7 mouse cellular contexts compared by ENCODE assay signal in genomic region chr13:60110079-60110846, GRCm38 (mm10).
DNase-seq lines count a peak whose midpoint lies in the region; ATAC-seq and TF ChIP-seq lines count a peak whose summit lies in the region.

No protein-coding gene starts in this region.

- ATAC-seq in hindbrain, embryonic 15.5 days (ENCODE audit: low FRiP score, low read depth): peak; percentile 89
- ATAC-seq in midbrain, embryonic 14.5 days (ENCODE audit: low FRiP score, low TSS enrichment): peak; percentile 84

- peaks cover 16% of the 10 kb centered on the region for H3K4me1 ChIP-seq in hindbrain, embryonic 15.5 days (replicated peaks)
- H3K4me1 ChIP-seq in limb, embryonic 10.5 days: peaks cover 34% of the 10 kb centered on the region
- H3K4me1 ChIP-seq in midbrain, embryonic 14.5 days (ENCODE audit: control insufficient read depth, insufficient read depth, low read length): peaks cover 16% of the 10 kb centered on the region

- peak; percentile 82 for DNase-seq in ZHBTc4 (ENCODE audit: low read depth, low spot score)
- peak; percentile 67 for DNase-seq in brain, embryonic 18.5 days (ENCODE audit: low read depth, low spot score)
- peak; percentile 73 for DNase-seq in gastrocnemius, adult 2 months
- peak; percentile 79 for DNase-seq in limb, embryonic 10.5 days (ENCODE audit: low spot score)
- DNase-seq in midbrain, embryonic 14.5 days: peak; percentile 91
- DNase-seq in yolk sac, embryonic 10.5 days (ENCODE audit: low spot score): peak; percentile 70

- 3% methylated on average over 11 of the region's 11 CpGs for WGBS in hindbrain, embryonic 15.5 days
- 4% methylated on average over 11 of the region's 11 CpGs for WGBS in limb, embryonic 10.5 days
- 1% methylated on average over 11 of the region's 11 CpGs for WGBS in midbrain, embryonic 14.5 days

- H3K9me3 ChIP-seq in hindbrain, embryonic 15.5 days: no peaks in the 10 kb centered on the region
- no peaks in the 10 kb centered on the region for H3K9me3 ChIP-seq in limb, embryonic 10.5 days (replicated peaks)
- H3K9me3 ChIP-seq in midbrain, embryonic 14.5 days (ENCODE audit: control insufficient read depth, low read length): no peaks in the 10 kb centered on the region

- TF ChIP-seq CTCF in gastrocnemius, adult 2 months (IDR thresholded peaks at IDR 0.05): no peak

- peak overlapping the region; percentile 37 for H3K4me2 ChIP-seq in hindbrain, embryonic 15.5 days
- H3K4me2 ChIP-seq in midbrain, embryonic 14.5 days (ENCODE audit: low read length): peak overlapping the region; percentile 38

- intact Hi-C loops in gastrocnemius, adult 2 months (cut with DNase I): no loop called here

- H3K27ac ChIP-seq in gastrocnemius, adult 2 months: peak overlapping the region; percentile 43; the same call in 1 of the 2 replicates
- H3K27ac ChIP-seq in hindbrain, embryonic 15.5 days (replicated peaks): peak overlapping the region; percentile 71
- H3K27ac ChIP-seq in limb, embryonic 10.5 days: peak overlapping the region; percentile 92
- peak overlapping the region; percentile 76 for H3K27ac ChIP-seq in midbrain, embryonic 14.5 days (replicated peaks; ENCODE audit: low read depth, low read length)

- H3K9ac ChIP-seq in hindbrain, embryonic 15.5 days: no peak overlapping the region
- H3K9ac ChIP-seq in midbrain, embryonic 14.5 days (replicated peaks; ENCODE audit: low read length): no peak overlapping the region

- H3K4me3 ChIP-seq in gastrocnemius, adult 2 months: no peak overlapping the region
- H3K4me3 ChIP-seq in hindbrain, embryonic 15.5 days: no peak overlapping the region
- H3K4me3 ChIP-seq in limb, embryonic 10.5 days: peak overlapping the region; percentile 26
- H3K4me3 ChIP-seq in midbrain, embryonic 14.5 days (replicated peaks; ENCODE audit: low read depth, low read length): no peak overlapping the region

- no peaks in the 10 kb centered on the region for H3K27me3 ChIP-seq in hindbrain, embryonic 15.5 days
- no peaks in the 10 kb centered on the region for H3K27me3 ChIP-seq in limb, embryonic 10.5 days (ENCODE audit: low read depth, poor library complexity, severe bottlenecking)
- H3K27me3 ChIP-seq in midbrain, embryonic 14.5 days (ENCODE audit: control insufficient read depth, insufficient read depth, low read length): no peaks in the 10 kb centered on the region

- H3K36me3 ChIP-seq in hindbrain, embryonic 15.5 days: no peaks in the 10 kb centered on the region
- no peaks in the 10 kb centered on the region for H3K36me3 ChIP-seq in limb, embryonic 10.5 days
- no peaks in the 10 kb centered on the region for H3K36me3 ChIP-seq in midbrain, embryonic 14.5 days (ENCODE audit: control insufficient read depth, insufficient read depth, low read length)
